Mouse (Mus musculus) left cerebral cortex, postnatal 4 days (tissue): ENCODE measurements at regions not wholly inside any gene's neighbourhood (a gene's known extent, or its start where the extent isn't known, plus 50 kb on each side); places are given as distances from the start of the nearest gene placed in this dataset.

Experiments used
- DNase-seq: peaks from one replicate; pipeline ENCODE4 v3.0.0-alpha.2; 2022
- intact Hi-C: fragments of 180-260 bp; cut with DNase I; formaldehyde crosslinking; loops from one replicate; pipeline ENCODE4 v1.15.1; 2025

DNA sequence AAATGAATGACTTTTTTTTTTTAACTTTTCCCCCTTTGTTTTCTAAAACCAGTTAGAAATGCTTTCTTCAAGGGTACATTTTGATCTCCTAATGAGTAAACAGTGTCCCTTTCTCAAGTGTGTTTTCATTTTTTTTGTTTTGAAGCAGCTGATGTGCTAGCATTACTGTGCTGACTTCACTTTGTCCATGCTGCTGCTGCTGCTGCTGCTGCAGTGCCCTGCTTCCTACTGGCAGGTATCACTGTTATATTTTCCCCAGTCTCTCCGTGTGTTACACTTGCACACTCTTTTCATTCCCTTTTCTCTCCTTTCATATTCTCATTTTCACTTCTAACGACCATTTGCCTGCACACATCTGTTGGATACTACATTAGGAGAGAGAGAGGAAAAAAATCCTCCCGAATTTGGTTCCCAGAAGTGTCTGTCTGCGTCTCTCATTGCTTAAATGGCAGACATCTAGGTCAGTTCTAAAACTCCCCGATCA, 266.0 kb downstream of the Cd109 start:
- intact Hi-C loops, result no loop called here
- DNase-seq, result no peak

DNA sequence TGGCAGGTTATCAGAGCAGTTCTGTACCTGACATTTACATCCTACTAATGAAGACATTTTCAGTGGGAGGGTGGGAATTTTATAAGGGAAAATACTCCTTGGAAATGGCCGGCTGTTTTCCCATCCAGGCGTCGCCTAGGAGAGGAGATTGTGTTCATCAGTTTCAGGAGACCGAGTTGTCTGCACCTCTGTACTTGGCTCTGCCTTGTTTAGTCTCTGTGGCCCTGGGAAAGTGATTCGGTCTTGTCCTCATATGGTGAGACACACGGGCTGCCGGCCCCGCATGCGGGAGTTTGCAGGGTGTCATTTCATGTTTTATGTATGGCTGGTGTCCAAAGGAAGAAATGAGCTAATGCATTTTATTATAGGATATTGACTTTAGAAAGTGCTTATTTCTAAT, 287.9 kb downstream of the Cd109 start:
- intact Hi-C loops, result no loop called here
- no peak for DNase-seq

DNA sequence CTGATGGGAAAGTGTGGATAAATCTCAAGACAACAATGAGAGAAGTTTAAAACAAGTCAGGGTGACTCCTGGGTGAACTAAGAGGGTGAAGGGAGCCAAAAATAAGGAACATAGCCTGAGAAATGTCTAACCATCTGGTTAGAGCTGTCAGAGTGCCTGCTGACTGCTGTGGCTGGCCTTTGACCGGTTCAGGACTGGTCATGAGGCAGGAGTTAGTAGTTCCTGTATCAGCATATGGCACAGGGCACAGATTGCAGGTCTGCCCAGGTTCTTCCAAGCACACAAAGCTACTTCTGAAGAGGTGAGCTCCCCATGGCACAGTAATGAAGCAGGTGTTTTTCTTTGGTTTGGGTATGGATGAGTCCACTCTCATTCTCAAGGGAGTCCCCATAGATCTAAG, 302.0 kb downstream of the Cd109 start:
- intact Hi-C loops, result no loop called here
- DNase-seq, result no peak

DNA sequence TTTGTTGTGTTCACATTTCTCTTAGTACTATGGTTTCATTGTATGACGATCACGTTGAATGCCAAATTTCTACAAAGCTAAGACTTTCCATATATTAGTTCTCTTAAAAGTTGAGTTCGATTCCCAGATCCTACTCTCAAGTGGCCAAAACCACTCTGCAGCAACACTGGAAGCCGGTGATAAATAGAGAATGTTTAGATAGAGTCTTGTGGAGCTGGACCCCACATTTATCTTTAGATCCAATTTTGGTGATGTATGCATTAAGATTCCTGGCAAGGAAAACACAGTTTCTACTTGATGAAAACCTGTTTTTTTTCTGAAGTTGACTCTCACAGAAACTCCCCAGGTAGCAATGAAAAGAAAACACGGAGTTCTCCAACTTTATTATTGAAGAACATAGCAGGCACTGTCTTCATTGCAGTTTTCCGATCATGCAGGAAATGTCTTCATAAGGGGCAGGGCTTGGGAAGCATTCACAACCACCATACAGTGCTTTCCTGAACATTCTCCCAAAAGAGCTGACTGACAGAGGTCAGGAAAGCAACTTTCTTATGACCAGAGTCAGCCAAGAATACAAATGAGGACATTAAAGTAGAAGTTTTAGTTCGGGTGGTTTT, 310.7 kb downstream of the Cd109 start:
- intact Hi-C loops, result no loop called here
- DNase-seq, result no peak

GRCm38 (mm10) chr9:78941648-78942047, 326.3 kb downstream of the Cd109 start:
- DNase-seq, result no peak
- intact Hi-C loops, result no loop called here

DNA sequence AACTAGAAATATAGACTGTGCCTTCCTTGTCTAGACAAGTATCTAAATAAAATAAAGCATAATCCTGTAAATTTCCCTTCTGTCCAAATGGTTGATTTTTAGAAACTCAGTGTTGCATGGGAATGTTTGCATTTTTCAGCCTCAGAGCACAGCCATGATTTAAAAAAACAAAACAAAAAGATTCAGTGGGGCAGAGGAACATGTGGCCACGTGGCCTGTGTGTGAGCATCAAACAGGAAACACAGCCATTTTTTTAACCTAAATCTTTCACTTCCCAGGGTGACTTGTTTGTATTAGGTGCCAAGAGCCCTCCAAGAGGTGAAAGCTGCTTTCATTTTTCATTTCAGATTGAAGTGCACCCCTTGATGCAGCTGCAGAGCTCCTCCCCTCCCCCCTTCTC, 349.5 kb downstream of the Cd109 start:
- intact Hi-C loops, result no loop called here
- no peak for DNase-seq

GRCm38 (mm10) chr9:78965226-78965950, 350.0 kb downstream of the Cd109 start:
- peak; percentile 12 for DNase-seq
- intact Hi-C loops, result no loop called here

- intact Hi-C loops, result no loop called here
- no peak for DNase-seq
Measured at GRCm38 (mm10) chr9:78971731-78972130, 356.4 kb downstream of the Cd109 start.

GRCm38 (mm10) chr9:78983734-78984133, 368.4 kb downstream of the Cd109 start:
- peak; percentile 1 for DNase-seq
- intact Hi-C loops, result no loop called here

- DNase-seq, result no peak
- intact Hi-C loops, result no loop called here
Measured at GRCm38 (mm10) chr9:78985184-78985864, 370.0 kb downstream of the Cd109 start.

GRCm38 (mm10) chr9:78991310-78991709, 376.0 kb downstream of the Cd109 start:
- intact Hi-C loops, result no loop called here
- DNase-seq, result no peak

- DNase-seq, result no peak
- intact Hi-C loops, result no loop called here
Measured at GRCm38 (mm10) chr9:79001081-79001480, 385.7 kb downstream of the Cd109 start.

DNA sequence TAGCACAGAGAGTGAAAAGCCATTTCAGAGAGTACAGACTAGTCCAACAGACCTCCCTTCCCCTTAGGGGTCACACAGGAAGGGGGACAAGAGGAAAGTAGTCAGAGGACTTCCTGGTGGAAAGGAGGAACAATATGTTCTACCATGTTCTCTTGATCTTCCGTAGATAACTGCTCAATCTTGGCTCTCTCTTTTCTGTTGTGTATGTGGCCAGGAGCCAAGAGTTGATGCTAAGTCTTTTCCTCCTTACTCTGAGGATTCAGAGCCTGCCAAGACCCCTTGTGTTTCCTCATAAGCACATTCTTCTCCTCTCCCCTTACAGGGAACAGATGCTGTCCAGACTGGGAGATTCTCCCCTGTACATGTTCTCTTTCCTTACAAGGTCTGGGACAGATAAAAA, 386.6 kb downstream of the Cd109 start:
- peak; percentile 7 for DNase-seq
- intact Hi-C loops, result no loop called here

GRCm38 (mm10) chr9:79004296-79004980, 389.1 kb downstream of the Cd109 start:
- DNase-seq, result peak; percentile 46

DNA sequence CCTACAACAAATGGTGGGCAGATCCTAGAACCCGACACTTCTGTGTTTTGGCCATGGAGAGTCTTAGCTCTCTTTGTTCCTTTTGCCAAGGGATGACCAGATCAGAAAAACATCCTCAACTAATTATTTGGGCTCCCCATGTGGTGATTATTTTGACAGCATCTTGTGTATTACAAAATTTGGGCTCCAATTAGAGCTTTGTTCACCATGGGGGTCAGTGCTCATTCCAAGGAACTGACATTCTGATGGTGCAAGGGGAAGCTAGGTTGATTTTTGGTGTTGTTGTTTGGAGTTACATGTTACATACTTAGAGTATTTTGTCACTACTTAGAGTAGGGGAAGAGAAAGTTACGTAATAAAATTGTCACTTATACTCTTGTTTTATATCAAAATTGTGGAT, 406.9 kb downstream of the Cd109 start:
- intact Hi-C loops, result no loop called here
- DNase-seq, result no peak

More at GRCm38 (mm10) chr9:79004296-79004980, 389.1 kb downstream of the Cd109 start:
- intact Hi-C loops, result no loop called here

DNA sequence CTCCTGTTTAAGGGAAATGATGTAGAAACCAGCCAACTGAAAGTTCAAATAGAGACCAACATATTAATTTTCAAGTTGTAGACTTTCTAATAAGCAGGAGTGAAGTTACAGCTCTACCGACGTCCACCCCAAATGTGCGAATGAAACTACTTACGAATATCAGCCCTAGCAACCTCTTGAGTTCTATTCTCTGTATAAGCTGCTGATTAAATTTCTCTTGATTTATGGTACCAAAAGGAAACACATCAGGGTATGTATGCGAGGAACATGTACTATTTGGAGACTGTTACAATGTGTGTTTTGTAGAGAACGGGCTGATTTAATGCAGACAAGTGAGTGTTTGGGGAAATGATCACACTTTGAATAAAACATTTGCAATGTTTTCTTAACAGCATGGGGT, 412.9 kb downstream of the Cd109 start:
- DNase-seq, result no peak
- intact Hi-C loops, result no loop called here

DNA sequence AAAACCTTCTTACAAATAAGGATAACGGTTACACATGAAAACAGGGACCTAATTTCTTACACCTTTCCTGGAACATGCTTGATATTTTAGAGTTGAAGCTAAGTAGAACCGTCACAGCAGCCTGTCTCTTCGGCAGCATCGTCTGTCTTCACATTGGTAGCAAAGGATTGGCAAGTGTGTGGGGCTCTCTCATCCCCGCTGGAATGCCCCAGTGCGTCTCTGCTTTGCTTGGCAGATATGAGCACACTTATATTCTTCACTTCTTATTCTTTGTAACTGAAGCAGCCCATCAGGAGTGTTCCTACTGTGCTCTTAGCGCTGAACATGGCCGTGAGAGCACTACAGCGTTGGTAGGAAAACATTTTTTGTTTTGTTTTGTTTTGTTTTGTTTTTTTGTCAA, 414.1 kb downstream of the Cd109 start:
- DNase-seq, result no peak
- intact Hi-C loops, result no loop called here

- intact Hi-C loops, result no loop called here
- no peak for DNase-seq
Measured at GRCm38 (mm10) chr9:79035677-79036076, 420.3 kb downstream of the Cd109 start.

DNA sequence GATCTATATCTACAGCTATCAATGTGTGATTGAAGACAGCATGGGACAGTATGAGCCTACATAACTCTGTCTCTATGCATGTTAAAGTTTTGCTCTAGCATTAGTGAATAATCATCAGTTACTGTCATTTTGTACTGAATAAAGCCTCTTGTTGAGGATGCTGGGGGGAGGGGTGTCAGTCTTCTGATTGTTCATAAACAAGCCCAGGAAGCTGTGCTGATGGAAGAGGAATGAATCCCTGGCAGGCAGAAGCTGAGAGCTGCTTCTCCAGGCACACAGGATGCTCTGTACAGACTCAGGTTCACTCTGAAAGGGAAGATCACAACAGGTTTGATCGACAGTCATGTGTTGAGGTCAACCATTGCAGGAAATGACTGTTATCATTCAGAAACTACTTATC, 421.7 kb downstream of the Cd109 start:
- intact Hi-C loops, result no loop called here
- no peak for DNase-seq

- peak; percentile 10 for DNase-seq
- intact Hi-C loops, result no loop called here
Measured at GRCm38 (mm10) chr9:79038971-79039370, 423.6 kb downstream of the Cd109 start.

DNA sequence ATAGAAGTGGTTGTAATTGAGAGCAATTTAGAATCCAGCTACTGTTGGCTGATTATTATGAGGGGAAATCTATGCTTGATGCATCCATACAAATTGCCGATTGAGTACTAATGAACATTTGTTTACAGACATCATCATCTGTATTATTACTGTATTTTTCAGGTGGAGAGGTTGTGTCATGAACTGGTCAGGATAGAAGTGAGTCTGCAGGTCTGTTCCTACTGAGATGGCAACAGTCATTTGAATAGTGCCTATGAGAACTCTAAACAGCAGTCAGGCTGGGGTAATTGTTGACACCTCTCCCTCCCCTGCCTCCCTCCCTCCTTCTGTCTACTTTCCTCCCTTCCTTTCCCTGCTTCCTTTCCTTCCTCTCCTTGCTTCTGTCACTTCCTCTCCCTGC, 429.0 kb downstream of the Cd109 start:
- no peak for DNase-seq
- intact Hi-C loops, result loop anchor here (10.0 kb wide), 1 partner anchor 670 kb away; the partner anchor contains the start of gene Col12a1
